Mouse (Mus musculus) kidney, postnatal 25 days (tissue): ENCODE measurements around the gene Prr12.
"Not testable (repeated sequence)": the region's sequence is repeated elsewhere in the genome, so short reads cannot be mapped to it uniquely, and the experiment has no call there.

ENCODE experiments used
- DNase-seq, 2 experiments: peaks; one replicate each; pipeline ENCODE4 v3.0.0; 2021; ENCODE audit warnings: mixed read lengths in 2 of 2

The Prr12 gene

DNA sequence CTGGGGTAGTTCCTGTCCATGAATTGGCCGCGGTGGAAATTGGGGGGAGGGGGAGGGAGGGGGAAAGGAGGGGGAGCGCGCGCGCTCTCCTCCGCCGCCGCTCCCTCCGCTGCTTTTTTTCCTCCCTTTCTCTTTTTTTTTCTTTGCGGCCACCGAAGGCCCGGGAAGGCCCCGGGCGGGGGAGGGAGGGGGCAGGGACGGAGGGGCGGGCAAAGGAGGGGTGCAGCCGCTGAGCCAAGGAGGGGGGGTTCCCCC is at the start of gene Prr12:
TSS of gene Prr12 (minus strand) at position 20 of the 255 bp plus-strand sequence.
- DNase-seq: no peak

DNA sequence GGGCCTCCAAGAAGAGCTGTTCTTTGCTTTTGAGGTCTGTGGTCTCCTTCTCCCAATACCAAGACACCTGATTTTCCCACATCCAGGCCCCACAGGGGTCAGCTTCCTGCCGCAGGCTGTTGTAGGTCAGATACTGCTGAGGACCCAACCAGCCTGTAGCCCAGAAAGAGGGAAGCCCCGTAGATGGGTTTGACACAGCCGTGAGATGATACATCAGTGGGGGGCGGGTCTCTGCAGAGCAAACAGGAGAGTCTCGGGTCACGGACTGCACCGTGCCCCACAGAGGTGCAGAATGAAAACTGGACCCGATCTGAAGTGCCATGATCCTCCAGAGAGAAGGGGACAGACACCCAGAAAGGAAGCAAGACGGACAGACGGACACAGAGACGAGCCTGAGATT is 49.8 kb upstream of the Prr12 start:
- DNase-seq: no peak

DNA sequence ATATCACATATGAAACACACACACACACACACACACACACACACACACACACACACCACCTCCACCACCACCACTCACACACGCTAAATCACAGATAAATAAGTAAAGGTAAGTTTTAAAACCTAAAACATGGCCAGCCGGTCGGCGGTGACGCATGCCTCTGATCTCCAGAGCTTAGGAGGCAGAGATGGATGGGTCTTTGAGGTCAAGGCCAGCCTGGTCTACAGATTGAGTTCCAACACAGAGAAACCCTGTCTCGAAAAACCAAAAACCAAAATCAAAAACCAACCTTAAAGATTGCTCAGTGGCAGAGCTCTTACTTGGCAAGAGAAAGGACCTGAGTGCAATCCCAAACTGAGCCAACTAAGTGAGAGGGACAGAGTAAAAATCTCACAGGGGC is 47.4 kb upstream of the Prr12 start:
- no peak for DNase-seq

DNA sequence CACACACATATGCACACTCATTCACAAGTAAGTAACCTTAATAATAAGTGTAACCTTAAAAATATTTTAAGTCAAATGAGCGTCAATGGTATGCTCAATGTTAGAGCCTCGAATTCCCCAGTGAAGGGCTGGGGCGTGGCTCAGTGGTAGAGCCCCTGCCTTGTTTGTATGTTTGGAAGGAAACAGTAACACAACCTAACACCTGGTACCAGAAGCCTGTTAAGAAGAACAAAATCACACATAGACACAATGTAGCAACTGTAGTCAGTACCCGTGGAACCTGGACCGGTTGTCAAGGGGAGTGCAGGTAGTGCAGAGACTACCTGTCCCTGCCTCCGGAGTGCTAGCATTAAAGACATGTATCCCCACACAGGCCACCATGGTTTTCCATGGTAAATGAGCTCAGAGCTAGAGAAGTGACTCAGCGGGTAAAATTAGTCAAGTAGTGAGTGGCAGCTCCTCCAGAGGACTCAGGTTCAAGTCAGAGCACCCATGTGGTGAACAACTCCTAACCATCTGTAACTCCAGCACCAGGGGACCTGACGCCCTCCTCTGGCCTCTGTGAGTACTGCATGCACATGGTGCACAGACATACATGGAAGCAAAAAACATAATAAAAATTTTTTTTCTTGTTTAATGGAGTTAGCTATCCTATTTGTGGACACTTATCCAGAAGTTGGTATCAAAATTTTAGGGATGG is 46.0 kb upstream of the Prr12 start:
- DNase-seq: no peak

DNA sequence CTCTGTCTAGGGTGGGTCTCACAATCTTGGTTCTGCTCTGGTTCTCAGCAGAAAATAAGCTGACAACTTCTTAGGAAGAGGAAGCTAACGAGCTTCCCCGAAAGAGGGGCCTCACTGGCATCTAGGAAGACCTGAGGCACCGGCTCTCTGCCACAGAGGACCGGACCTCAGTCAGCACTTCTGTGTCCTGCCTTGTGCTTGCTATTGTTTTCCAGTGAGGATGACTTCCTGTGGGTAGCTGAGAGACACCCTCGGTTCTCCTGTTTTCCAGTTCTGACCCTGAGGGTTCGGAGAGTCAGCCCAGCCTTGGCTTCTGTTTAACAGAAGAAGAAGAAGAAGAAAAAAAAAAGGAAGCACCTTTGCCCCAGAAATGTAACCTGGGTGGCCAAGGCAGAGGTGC is 44.8 kb upstream of the Prr12 start:
- peak in 1 of 2 experiments; percentile 62 for DNase-seq

DNA sequence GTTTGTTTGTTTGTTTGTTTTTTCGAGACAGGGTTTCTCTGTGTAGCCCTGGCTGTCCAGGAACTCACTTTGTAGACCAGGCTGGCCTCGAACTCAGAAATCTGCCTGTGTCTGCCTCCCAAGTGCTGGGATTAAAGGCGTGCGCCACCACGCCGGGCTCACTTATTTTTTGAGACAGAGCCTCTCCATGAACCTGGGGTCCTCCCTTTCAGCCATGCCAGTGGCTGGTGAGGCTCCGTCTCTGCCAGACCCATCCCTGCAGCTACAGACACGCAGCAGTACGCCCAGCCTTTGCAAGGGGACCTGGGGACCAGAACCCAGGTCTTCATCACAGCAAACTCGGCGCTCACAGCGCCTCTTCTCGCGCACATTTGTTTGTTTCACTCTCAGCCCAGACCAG is 43.3 kb upstream of the Prr12 start:
- not testable (repeated sequence) for DNase-seq

DNA sequence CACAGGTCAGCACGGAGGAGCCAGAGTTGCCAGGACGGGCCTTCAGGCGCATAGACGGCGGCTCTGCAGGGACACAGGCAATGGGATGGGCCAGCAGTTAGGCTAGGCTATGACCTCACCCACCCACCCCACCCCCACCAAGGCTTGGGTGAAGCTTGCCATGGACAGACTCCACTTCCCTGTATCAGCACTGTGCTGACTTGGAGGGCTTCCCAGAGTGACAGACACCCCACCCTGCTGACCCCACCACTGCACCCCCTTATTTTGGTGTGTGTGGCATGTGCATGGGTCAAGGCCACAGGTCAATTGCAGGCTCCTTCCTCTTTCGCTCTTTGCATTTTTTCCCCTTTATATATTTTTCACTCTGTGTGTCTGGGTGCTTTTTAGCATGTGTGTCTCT is 42.7 kb upstream of the Prr12 start:
- no peak for DNase-seq

DNA sequence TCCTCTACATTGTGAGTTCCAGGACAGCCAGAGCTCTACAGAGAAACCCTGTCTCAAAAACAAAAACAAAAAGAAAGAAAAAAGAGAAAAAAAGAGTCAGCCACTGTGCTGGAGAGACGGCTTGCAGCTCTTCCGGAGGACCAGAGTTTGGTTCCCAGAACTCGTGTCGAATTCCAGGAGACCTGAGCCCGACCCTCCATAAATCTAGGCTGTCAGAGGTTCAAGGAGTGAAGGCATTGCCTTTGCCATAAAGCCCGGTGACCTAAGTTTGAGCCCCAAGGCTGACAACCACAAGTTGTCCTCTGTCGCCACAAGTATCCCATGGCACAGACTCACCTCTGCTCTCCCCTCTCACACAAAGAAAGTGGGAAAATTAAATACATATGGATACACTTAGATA is 41.4 kb upstream of the Prr12 start:
- DNase-seq: no peak

DNA sequence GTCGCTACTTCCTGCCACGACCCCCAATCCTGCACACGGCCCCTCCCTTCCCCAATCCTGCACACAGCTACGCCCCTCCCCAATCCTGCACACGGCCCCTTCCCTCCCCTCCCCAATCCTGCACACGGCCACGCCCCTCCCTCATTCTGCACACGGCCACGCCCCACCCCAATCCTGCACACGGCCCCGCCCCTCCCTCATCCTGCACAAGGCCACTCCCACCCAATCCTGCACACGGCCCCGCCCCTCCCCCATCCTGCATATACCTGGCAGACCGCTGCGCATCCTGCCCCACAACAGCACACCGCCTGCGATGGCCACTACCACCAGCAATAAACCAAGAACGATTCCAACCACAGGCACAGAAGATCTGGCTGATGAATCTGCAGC is 40.8 kb upstream of the Prr12 start:
- no peak for DNase-seq

DNA sequence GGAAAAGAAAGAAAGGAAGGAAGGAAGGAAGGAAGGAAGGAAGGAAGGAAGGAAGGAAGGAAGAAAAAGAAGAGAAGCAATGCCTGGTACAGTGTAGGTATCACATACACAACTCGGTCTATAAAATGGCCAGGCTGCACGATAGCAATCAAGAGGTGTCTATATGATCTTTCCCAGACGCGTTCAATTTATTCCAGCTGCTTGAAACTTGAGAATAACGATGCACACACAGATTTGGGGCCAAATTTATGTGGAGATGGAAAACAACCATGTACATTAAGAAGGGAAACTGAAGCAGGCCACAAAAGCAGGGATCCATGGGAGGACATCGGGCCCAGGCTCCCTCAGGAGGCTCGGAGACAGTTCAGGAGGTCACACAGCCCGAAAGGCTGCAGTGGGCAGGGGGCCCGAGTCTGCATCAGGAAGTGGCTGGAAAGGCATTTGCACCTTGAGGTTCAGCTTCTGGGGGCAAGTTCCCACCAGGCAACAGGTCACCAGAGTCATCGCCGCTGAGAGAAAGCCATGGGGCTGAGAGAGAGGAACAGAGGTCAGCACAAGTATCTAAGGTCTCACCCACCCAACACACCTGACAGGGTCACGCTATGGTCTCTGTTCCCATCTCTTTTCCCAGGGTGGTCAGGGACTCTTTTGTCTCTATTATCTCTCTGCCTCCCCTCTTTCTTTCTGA is 40.3 kb upstream of the Prr12 start:
- DNase-seq: no peak

DNA sequence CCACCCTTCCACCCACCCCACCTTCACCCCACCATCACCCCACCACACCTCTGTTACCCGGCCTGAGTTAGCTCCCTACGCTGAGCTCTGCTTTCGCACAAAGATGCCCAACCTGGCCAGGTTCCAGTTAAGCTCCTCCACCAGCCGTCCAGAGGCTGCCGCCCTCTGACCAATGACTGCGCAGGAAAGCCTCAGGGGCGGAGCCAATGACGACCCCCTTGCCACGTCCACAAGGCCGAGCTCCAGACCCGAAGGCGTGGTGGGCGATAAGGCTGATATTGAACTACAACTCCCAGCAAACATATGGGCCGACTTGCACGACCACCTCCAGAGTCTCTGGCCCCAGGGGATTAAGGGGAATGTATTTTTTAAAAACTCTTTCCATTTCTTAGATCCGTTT is 39.4 kb upstream of the Prr12 start, which contains the start of gene Rcn3:
TSS of gene Rcn3 (minus strand) at position 174 of the 400 bp plus-strand sequence.
- peak; percentile 83 to 89 for DNase-seq

DNA sequence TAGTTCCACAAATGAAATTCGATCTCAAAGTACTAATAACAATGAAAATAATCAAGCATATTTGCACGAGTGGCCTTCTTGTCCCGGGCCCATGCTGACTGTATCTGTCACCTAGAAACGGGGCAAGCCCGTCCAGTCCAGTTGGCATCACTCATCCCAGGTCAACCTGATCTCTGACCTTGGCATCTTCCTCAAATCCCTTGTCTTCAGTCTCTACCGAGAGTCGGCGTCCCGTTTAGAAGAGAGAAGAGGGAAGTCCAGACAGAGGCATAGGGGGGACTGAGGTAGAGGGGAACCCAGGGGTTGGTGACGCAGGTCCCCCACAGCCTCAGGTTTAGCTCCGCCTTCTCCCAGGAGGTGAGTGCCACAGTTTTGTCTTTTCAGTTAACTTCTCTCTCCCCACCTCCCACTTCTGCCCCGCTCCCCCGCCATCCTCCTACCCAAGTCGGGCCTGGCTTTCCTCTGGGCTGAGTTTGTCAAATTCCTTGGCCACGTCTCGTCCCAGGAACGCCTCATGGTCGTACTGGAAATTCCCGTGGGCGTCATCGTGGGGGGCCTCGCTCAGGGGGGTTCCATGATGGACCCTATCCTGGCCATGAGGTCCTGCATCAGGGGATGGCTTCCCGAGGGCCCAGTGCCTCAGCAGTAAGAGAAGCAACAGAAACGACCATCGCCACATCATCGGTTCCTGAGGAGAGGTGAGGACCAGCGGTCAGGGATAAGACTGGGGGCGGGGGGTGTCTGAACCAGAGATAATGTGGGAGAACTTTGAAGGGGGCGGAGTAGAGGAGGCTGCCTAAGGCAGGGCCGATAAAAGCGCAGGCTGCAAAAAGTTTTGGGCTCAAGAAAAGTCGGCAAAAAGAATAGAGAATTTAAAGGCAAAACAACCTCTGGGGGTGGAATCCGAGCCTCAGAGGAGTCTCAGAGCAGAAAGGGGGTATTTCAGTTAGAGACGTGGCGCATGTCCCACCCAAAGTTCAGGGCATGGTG is 38.6 kb upstream of the Prr12 start:
- DNase-seq: no peak

DNA sequence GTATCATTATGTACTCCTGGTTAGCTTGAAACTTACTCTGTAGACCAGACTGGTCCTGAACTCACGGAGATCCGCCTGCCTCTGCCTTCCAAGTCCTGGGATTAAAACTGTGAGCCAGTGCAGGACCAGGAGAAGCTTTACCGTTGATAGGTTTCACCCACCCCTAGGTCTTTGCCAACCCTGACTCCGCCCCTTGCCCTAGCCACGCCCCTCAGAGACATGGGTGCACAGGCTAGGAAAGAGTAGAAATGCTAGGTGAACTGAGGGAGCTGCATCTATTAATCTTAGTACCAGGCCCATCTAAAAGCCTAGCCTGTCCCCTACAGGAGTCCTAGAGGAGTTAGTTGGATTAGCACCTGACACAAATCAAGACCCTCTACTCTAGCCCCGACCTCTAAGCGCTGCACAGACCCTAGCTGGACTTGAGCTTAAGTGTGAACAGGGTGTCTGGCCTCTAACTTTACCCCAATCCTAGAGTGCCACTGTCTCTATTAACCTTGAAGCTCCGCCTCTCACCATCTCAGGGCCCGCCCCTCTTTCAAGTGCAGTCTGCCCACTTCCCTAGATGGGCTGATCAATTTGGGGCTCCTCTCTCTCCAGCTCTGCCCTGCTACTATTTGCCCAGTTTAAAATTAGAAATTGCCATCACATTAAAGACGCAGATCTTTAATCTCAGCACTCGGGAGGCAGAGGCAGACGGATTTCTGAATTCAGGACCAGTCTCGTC is 37.7 kb upstream of the Prr12 start:
- DNase-seq: no peak

DNA sequence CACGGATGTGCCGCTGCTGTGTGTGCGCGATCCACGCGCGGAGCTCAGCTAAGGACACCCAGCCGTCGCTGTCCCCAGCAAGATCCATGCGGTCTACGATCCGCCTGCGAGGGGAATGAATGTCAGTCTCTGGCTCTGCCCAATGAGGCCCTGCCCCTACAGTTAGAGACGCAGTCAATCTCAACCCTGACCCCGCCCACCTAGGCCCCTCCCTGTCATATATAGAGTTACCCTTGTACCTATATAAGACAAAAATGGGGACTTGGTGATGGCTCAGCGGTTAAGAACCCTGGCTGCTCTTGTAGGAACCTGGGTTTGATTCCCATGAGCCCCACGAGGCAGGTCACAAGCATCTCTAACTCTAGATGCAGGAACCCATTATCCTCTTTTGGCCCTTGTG is 35.9 kb upstream of the Prr12 start:
- no peak for DNase-seq

DNA sequence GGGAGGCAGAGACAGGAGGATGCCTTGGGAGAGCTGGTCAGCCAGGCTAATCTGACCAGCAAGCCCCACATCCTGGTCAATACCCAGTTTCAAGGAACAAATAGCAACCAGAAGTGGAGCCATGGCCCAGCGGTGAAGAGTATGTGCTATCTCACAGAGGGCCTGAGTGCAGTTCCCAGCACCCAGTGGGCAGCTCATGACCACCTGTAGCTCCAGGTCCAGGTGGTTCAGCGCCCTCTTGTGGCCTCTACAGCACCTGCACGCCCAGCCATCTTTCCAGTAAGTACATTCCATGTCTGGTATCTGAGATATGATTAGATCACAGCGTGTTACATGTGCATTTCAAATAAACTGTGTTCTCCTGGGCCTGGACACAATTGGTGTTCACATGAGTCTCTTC is 33.4 kb upstream of the Prr12 start:
- no peak for DNase-seq

DNA sequence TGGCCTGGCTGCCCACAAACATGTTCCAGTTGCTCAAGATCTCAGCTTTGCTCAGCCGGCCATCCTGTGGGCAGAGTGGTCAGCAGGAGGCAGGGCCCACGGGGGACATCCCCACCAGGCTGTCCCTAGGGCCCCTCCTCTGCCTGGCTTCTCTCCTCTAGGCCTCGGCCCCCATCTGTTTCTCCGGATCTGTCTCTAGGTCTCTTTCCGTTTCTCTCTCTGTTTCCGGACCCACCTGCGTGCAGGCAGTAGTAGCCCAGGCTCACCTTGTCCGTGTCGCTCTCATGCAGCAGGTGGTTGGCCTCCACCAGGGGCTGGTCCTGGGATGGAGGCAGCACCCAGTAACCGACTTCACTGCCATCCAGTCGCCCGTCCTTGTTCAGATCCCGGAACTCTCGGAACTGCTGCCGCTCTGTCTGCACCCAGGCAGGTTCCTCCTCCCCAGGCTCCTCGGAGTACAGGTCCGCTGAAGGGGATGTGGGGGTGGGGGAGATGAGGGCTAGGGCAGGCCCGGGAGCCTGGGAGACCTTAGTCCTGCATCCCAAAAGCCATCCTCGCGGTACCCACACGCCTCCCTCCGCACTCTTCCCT is 30.7 kb upstream of the Prr12 start:
- no peak for DNase-seq

DNA sequence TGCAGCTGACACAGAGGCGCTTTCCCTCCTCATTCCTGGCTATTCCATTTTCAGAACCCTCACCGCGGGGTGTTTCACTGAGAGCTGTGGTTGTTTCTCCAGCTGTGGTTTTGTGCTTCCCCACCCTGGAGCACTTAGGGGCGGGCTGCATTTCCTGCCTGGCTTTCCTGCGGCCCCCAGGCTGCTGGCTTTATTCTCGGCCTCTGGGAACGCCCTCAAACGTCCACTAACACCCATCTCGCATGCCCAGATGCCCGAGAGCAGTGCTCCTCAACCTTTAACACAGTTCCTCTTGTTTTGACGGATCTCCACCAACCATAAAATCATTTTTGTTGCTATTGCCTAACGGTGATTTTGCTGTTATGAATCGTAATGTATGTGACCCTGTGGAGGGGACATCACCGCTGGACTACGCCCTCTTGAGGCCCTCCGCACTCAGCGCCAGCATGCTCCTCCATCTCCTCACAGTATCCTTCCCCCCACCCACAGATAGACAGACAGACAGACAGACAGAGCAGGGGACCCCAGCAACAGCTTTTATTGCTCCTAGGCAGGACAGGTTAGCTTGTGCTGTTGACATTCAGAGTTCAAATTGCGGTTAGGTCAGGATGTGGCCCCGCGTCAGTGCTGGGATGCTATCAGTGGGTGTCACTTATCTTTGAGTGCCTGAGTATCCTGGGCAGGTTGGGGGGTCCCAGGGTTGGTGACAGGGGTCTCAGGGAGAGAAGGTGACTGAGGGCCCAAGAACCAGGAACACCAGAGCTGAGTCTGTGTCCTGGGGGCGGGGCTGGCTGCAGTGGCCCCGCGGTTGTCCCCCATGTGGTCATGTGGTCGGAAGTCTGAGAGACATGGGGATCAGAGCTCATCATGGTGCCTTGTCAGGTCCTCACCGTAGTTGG is 30.0 kb upstream of the Prr12 start:
- DNase-seq: peak; percentile 59 to 77

DNA sequence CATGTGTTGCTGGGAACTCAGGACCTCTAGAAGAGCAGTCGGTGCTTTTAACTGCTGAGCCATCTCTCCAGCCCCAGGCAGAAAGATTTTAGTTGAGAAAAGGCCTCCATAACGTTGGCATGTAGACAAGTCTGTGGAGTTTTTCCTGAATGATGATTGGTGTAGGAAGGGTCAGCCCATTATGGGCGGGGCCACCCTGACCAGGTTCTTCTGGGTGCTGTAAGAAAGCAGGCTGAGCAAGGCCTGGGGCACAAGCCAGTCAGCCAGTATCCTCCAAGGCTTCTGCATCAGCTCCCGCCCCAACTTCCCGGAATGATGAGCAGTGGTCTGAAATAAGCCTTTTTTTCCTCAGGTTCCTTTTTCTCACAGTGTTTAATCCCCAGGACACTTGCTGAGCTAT is 28.3 kb upstream of the Prr12 start:
- no peak for DNase-seq

DNA sequence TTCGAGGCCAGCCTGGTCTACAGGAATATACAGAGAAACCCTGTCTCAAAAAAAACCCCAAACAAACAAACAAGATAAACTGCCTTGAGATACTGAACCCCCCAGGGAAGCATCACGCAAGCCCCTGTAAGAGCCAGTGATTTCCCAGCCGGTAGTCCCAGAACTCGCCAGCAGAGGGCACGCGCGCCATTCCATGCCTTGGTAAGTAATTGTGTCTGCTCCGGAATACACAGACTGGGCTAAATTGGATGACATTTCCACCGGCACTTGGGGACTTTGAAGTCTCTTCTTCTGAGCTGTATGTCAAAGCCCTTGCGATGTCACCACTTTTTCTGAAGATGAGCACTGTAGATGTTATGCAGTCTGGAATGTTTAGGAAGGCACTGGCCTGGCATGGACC is 27.2 kb upstream of the Prr12 start:
- DNase-seq: peak; percentile 86 to 95

DNA sequence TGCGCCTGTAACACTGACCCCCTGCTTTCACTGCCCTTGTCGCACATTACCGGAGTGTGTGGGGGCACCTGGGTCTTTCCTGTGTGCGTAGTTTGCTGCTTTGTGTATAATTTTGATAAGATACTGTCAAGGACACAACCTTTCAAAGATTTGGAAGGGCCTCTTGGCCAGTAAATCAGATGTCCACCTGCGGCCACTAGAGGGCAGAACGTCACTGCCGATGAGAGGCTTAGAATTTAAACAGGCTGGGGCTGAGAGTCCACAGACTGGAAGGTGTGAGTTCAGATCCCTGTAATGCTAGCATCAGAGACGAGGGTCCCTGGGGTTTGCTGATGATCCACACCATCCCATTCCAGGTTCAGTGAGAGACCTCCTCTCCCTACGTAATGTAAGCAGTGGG is 25.8 kb upstream of the Prr12 start:
- DNase-seq: peak; percentile 83 to 90

DNA sequence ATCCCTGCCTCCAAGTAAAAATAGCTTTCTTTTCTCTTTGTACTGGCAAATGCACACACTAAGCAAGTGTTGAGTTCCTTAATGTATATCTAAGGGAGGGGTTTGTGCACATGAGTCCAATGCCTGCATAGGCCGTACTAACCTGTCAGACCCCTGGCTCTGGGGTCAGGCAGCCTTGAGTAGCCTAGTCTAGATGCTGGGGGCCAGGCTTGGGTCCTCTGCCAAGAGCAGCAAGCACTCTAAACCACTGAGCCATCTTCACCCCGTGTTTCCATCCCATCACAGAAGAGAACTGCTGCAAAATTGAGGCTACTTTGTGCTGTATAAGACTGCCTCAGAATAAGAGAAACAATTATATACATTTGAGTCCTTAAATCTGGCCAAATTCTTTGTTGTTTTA is 25.1 kb upstream of the Prr12 start:
- no peak for DNase-seq

DNA sequence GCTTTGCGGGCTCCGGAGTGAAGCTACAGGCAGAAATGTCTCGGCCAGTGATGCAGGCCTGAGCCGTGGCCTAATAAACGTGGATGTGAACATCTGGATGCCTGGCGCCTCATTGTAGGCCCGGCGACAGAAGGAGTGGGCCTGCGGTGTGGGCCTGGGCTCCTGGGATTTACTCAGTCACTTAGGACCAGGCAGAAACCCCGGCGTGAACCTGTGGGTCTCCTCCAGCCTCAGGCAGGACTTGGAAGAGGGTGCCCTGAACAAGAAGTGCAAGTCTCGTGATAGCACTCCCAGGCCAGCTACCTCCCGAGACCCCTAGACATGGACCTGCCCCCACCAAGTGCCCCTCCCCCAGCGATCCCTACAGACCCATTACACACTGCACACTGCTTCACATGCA is 24.6 kb upstream of the Prr12 start:
- no peak for DNase-seq
